Mouse (Mus musculus) granulocyte monocyte progenitor cell, adult 5-6 weeks (primary cell): ENCODE measurements around the gene Prss16. TPM values are rescaled to one million over a fixed set of nuclear protein-coding genes. Genes with fewer than 3 reads are reported as not detected.

Experiments
- ATAC-seq: replicated peaks from 2 replicates; pipeline ENCODE4 v1.8.0; 2016; ENCODE audit warnings: mild to moderate bottlenecking, moderate TSS enrichment, inconsistent platforms; ENCODE audit not compliant: poor library complexity, severe bottlenecking
- total RNA-seq, 2 experiments: library from RNA; stranded (forward) in 1 of 2; stranded (reverse) in 1 of 2; fragments of 200-712, 200-1000 nt in 1 of 2; fragments of >200 nt in 1 of 2; fragmentation: Nextera tagmentation in 1 of 2; gene quantifications; 2 replicates each; pipeline ENCODE4 v1.2.3; 2014 to 2017

The Prss16 gene
- total RNA-seq, 2 experiments from 2014 or later, result 9.1 to 12.8 TPM

GRCm38 (mm10) chr13:22036986-22037385 is 27.4 kb upstream of the Prss16 start:
- no peak for ATAC-seq

DNA sequence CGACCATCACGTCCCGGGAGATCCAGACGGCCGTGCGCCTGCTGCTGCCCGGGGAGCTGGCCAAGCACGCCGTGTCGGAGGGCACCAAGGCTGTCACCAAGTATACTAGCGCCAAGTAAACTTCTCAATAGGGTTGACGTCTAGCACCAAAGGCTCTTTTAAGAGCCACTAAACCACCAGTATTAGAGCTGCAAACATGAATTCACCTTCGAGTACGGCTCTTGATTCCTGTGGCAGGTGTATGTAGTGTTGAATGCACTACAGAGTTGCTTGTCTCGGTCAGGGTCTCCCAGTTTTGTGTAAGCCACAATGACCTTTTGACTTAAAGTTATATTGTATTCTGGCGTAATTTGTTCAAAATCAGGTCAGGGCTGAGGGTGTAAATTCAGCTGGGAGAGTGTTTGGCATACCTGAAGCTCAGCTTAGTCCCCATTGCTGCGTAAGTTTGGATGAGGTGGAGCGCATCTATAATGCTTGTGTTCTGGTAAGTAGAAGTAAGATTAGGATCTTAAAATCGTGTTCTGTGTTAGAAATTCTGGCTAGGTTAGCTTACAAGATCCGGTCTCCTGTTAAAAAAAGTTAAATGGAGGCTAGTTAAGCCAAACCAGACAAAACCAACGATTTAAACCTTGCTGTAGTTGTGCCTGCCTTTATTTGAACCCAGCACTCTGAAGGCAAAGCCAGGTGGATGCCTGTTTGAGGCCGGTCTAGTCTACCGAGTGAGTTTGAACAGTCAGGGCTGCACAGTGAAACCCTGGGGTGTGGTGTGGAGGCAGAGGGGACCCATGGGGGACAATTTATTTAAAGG is 26.8 kb upstream of the Prss16 start:
- ATAC-seq, result peak; percentile 24; the same call in 1 of the 2 replicates

GRCm38 (mm10) chr13:22035267-22036148 is 26.0 kb upstream of the Prss16 start, which contains the start of the genes Hist1h2ah and Hist1h2bk:
Hist1h2ah (minus strand) TSS chr13:22035568.
Hist1h2bk (plus strand) TSS chr13:22035870.
- ATAC-seq, result peak; percentile 89

- ATAC-seq, result no peak
Observed at GRCm38 (mm10) chr13:22034443-22035266, 25.1 kb upstream of the Prss16 start.

- ATAC-seq, result no peak
Observed at GRCm38 (mm10) chr13:22033741-22034442, 24.4 kb upstream of the Prss16 start.

GRCm38 (mm10) chr13:22030493-22030892 is 21.0 kb upstream of the Prss16 start:
- ATAC-seq, result no peak

- no peak for ATAC-seq
Observed at GRCm38 (mm10) chr13:22029928-22030327, 20.4 kb upstream of the Prss16 start.

DNA sequence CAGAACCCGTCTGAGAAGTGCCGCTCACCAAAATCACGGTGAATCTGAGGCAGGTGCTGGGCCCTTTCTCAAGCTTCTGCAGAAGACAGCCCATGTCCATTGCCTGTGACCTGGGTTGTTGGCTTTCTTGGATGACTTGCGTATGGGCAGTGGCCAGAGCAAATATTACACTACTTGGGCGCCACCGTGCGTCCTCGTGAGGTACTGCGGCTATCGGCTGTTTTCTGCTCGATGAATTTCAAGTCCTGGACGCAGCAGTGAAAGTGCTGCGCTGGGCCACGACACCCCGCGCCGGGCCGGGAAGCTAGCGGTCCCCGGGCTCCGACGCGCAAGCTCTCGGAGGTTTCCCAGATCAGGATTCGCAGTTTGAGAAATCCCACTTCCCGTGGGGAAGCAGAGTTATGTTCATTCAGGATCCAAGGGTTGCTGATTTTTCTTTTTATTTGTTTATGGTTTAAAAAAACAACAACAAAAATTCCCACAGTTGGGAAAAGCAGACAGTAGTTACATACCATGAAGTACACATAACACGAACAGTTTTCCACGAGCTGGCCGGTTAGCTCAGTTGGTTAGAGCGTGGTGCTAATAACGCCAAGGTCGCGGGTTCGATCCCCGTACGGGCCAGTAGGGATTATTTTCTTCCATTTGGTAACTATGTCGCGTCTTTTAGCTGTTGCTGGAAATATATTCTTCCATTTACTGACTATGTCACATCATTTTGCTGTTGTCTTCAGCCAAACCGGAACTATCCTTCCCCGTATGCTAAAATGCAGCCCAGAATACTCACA is 19.3 kb upstream of the Prss16 start:
- peak; percentile 95 for ATAC-seq

GRCm38 (mm10) chr13:22026058-22027031 is 16.8 kb upstream of the Prss16 start:
- ATAC-seq, result peak; percentile 31; the same call in 1 of the 2 replicates

DNA sequence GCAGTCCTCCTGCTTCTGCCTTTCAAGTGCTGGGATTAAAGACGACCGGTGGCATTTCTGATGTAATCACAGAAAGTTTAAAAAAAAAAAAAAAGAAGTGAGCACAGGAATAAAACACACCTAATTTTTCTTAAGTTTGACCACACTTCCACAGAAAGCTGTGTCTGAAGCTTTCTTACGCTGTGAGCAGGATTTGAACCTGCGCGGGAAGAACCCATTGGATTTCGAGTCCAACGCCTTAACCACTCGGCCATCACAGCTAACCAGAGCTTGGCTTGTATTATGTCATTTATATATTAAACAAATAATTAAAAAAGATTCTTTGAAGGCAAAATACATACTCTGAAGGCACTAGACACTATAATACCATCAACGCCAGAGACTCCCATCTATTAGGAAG is 12.7 kb upstream of the Prss16 start:
- peak; percentile 72 for ATAC-seq

DNA sequence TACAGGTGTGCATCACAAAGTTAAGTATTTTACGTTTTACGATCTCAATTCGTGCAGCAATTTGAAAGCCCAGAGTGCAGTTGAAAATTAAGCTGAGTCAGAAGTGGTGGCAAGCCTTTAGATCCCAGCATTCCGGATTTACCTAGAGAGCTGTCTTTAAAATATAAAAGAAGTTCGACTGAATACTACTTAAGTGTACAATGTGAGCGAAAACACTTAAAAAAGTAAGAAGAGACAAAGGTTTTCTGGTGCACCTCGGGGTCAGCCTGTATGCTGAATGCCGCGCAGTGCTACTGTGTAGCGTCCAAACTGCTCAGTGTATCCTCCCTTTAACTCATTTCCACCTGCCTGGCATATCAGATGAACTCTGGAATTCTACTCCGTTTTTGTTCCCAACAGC is 12.0 kb upstream of the Prss16 start:
- ATAC-seq, result no peak

DNA sequence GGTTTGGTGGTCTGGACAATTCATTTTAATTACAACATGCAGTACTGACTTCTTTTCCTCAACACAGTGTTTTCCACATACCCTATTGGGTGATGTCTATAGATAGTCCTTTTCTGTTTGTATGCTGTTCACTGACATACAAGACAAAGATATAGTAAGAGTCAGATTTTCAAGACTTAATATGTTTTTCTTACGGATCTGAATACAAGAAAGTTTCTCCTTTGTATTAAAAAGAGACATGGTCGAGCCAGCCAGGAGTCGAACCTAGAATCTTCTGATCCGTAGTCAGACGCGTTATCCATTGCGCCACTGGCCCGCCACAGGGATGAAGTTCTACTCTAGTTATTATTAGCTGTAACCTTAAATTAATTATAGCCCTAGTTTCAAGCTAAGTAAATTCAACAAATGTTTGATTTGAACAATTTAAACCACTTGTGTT is 11.4 kb upstream of the Prss16 start:
- ATAC-seq, result peak; percentile 47

DNA sequence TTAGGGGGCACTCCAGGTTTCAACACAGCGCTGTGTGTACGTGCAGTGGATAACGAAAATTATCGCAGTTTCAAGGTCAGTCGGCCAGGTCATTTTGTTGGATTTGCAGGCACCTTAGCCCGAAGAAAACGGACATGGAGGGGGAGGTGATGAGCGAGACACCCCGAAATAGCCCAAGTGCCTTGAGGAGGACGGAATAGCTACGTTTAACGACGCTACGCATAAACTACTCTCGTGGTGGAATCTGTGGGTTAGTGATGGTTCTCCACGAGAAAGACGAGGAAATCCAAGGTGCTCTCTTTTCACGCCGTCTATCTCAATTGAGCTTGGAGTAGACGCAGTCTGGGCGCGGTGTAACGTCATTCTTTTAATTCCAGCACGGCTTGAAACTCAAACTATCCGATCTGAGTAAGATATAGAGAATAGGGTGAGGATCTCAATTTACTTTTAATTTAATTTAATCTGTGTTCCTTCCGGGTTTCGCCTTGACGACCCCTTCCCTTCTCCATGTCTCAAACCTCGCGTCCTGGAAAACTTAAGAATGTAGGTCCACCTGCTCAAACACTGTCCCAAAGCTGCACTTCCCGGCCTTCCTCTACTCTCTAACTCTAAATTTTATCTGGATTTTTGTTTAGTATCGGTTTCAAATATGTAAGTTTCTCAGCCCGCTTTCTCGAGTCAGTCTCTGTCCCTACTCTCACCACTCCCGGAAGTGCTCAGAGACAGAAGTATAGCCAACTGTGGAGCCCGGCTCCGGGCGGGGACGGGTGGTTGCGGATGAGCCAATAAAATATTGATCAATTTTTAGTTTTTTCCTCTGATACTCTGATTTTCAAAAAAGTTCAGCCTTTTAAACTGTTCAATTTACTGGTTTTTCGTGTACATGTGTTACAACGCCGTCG is 10.6 kb upstream of the Prss16 start:
- ATAC-seq, result peak; percentile 50

GRCm38 (mm10) chr13:22015479-22016450 is 6.2 kb upstream of the Prss16 start:
- peak; percentile 74 for ATAC-seq

DNA sequence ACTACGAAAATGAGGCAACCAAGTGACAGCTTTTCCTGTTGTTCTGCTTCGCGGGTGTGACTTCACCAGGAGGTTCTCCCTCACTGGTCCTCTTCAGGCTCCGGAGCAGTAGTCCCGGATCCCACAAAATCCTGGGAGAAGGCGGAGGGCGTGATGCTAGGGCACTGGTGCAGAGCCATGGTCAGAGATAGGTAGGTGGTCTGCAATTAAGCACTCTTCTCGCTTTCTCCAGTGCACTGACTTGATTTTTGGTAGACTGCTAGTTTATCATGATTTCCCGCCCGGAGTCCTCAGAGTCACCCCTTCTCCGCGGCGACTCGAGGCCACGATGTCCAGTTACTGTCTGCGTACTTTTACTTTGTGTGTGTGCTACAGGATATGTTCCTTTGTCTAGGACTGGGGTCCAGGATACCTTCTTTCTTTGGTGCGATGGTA is 4.9 kb upstream of the Prss16 start:
- ATAC-seq, result no peak
